36 mouse cellular contexts compared by ENCODE assay signal in the genomic region with DNA sequence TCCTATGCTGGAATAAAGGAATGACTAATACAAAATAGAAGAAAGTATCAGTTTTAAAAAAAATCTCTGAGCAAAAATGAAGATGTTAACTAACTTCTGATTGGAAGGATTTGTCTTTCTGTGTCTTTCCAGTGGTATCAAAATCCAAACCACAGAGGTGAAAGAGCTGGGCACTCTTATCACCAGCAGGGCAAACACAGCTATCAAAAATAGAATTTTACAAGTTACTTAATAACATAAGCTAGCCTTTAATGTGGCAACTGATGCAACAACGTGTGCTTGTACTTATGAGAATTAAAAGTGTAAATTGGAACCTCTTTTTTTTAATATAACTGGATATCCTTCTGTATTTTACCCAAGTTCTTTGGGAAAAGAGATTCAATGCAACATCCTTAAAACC. TPM values are rescaled to one million over a fixed set of nuclear protein-coding genes. Genes with fewer than 3 reads are reported as not detected.
"Had no signal": no experiment of that assay in that cellular context is flagged by ENCODE, and none has a peak within 500 bp of the region (broad histone marks: within the 10 kb centered on the region; RNA-seq: fewer than 3 reads in every experiment).

No protein-coding gene starts in this region.

- H3K36me3 ChIP-seq: embryonic facial prominence, embryonic 10.5 days; embryonic facial prominence, embryonic 12.5 days; embryonic facial prominence, embryonic 13.5 days; embryonic facial prominence, embryonic 15.5 days; forebrain, embryonic 10.5 days; forebrain, embryonic 12.5 days; forebrain, embryonic 15.5 days had no signal

- H3K4me3 ChIP-seq: embryonic facial prominence, embryonic 10.5 days; embryonic facial prominence, embryonic 12.5 days; embryonic facial prominence, embryonic 13.5 days; embryonic facial prominence, embryonic 15.5 days; erythroblast, embryonic 14.5 days; forebrain, embryonic 10.5 days; forebrain, embryonic 12.5 days; forebrain, embryonic 13.5 days; forebrain, embryonic 15.5 days; gastrocnemius, adult 2 months; heart, adult 2 months had no signal

- ATAC-seq: forebrain, embryonic 13.5 days; forebrain, embryonic 14.5 days; forebrain, embryonic 15.5 days; forebrain, embryonic 16.5 days; forebrain, postnatal 0 days had no signal

- H3K9ac ChIP-seq: embryonic facial prominence, embryonic 12.5 days; embryonic facial prominence, embryonic 13.5 days; embryonic facial prominence, embryonic 15.5 days; forebrain, embryonic 12.5 days; forebrain, embryonic 13.5 days; forebrain, embryonic 15.5 days; forebrain, postnatal 0 days had no signal

- H3K9me3 ChIP-seq: embryonic facial prominence, embryonic 10.5 days; embryonic facial prominence, embryonic 12.5 days; embryonic facial prominence, embryonic 13.5 days; embryonic facial prominence, embryonic 15.5 days; forebrain, embryonic 10.5 days; forebrain, embryonic 12.5 days; forebrain, embryonic 13.5 days; forebrain, embryonic 15.5 days had no signal

- H3K27ac ChIP-seq: embryonic facial prominence, embryonic 10.5 days; embryonic facial prominence, embryonic 12.5 days; embryonic facial prominence, embryonic 13.5 days; embryonic facial prominence, embryonic 15.5 days; forebrain, embryonic 10.5 days; forebrain, embryonic 12.5 days; forebrain, embryonic 13.5 days; forebrain, embryonic 15.5 days; gastrocnemius, adult 2 months; heart, adult 2 months had no signal

- H3K4me2 ChIP-seq: embryonic facial prominence, embryonic 12.5 days; embryonic facial prominence, embryonic 13.5 days; embryonic facial prominence, embryonic 15.5 days; forebrain, embryonic 12.5 days; forebrain, embryonic 13.5 days; forebrain, embryonic 15.5 days had no signal

- H3K4me1 ChIP-seq: embryonic facial prominence, embryonic 10.5 days; embryonic facial prominence, embryonic 12.5 days; embryonic facial prominence, embryonic 13.5 days; embryonic facial prominence, embryonic 15.5 days; forebrain, embryonic 10.5 days; forebrain, embryonic 13.5 days; forebrain, embryonic 15.5 days had no signal

- H3K27me3 ChIP-seq: embryonic facial prominence, embryonic 12.5 days; embryonic facial prominence, embryonic 13.5 days; embryonic facial prominence, embryonic 15.5 days; forebrain, embryonic 12.5 days; forebrain, embryonic 13.5 days; forebrain, embryonic 15.5 days had no signal

- DNase-seq: cerebellum, adult 2 months; cerebellum, adult 8-10 months; cerebellum, adult 9-10 months; cerebellum, adult 9-11 months; cerebellum, postnatal 10 days; cerebellum, postnatal 14 days; cerebellum, postnatal 25 days; cerebellum, postnatal 36 days; embryo, embryonic 11 days; forebrain, postnatal 0 days; gastrocnemius, adult 2 months; gastrocnemius, postnatal 10 days; gastrocnemius, postnatal 14 days; gastrocnemius, postnatal 25 days; gastrocnemius, postnatal 36 days; heart, adult 11 months; heart, adult 18-20 months; heart, adult 2 months had no signal

RNA-seq across cellular contexts. Expression of gene A1cf, which starts 27.4 kb away (rescaled TPM):
- total RNA-seq: forebrain, postnatal 0 days; gastrocnemius, adult 2 months; gastrocnemius, adult 8-10 months; gastrocnemius, postnatal 10 days; gastrocnemius, postnatal 14 days; gastrocnemius, postnatal 25 days; gastrocnemius, postnatal 36 days; granulocyte monocyte progenitor cell, adult 5-6 weeks; heart, adult 18-20 months; heart, adult 2 months had no signal
- polyA plus RNA-seq: cortical plate, adult 2 months; embryonic facial prominence, embryonic 10.5 days; embryonic facial prominence, embryonic 11.5 days; embryonic facial prominence, embryonic 12.5 days; embryonic facial prominence, embryonic 13.5 days; embryonic facial prominence, embryonic 14.5 days; embryonic facial prominence, embryonic 15.5 days; erythroblast, embryonic 14.5 days; forebrain, embryonic 10.5 days; forebrain, embryonic 11.5 days; forebrain, embryonic 12.5 days; forebrain, embryonic 13.5 days; forebrain, embryonic 14.5 days; forebrain, embryonic 15.5 days; forebrain, embryonic 16.5 days; forebrain, postnatal 0 days; frontal cortex, adult 2 months; heart, adult 2 months had no signal
